Mouse (Mus musculus) E14TG2a.4 (cell line): ENCODE measurements around the gene 2810004N23Rik.

ENCODE experiments used
- CTCF ChIP-seq: conservative IDR thresholded peaks from 2 replicates; pipeline ENCODE4 v1.5.1; 2014; ENCODE audit warnings: low read length
- NANOG ChIP-seq: IDR thresholded peaks from 2 replicates; pipeline ENCODE4 v1.6.1; 2014; ENCODE audit warnings: borderline replicate concordance, low read length, mixed read lengths
- POU5F1 ChIP-seq: IDR thresholded peaks from 2 replicates; pipeline ENCODE4 v1.6.1; 2014; ENCODE audit warnings: low read length, borderline replicate concordance

DNA sequence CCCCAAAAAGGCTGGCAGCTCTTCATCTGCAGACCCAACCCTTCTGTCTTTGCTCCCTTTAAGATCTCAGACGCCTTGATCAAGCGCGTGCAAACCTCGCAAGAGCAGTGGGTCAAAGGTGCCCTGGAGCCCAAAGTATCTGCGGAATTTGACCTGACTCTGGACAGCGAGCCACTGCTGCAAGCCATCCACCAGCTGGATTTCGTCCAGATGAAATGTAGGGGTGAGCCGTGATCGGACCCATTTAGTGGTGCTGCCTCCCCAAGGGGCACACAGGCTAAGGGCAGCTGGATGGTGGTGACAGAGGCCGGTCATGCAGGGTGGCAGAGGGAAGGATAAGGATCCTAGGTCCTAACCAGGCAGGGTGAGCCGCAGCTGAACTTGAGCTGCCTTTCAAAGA is 42.8 kb downstream of the 2810004N23Rik start:
- TF ChIP-seq CTCF (no peak), NANOG (no peak), POU5F1 (no peak)
